Mouse (Mus musculus): Measurements from ENCODE around the gene Vmn2r113. TPM values are rescaled to one million over a fixed set of nuclear protein-coding genes. Genes with fewer than 3 reads are reported as not detected.
"Not testable (repeated sequence)": the region's sequence is repeated elsewhere in the genome, so short reads cannot be mapped to it uniquely, and the experiment has no call there.

Gene Vmn2r113
- not detected in 2 replicates for polyA plus RNA-seq (2014; fragmentation: Nextera tagmentation; extraction: Ambion mirVana)

GRCm38 (mm10) chr17:22942684-22943083 is at the start of gene Vmn2r113:
Gene Vmn2r113, plus strand, starts transcription at chr17:22942984.
- H3K4me2 ChIP-seq (ENCODE audit: low read depth, severe bottlenecking); DNase-seq (ENCODE audit: low spot score); H3K9ac ChIP-seq (ENCODE audit: low read length); H3K27me3 ChIP-seq (ENCODE audit: control insufficient read depth, insufficient read depth, low read length); H3K4me1 ChIP-seq (ENCODE audit: control insufficient read depth, insufficient read depth, low read length); ATAC-seq (ENCODE audit: insufficient number of reproducible peaks, low FRiP score, low TSS enrichment, low read depth); H3K36me3 ChIP-seq (ENCODE audit: control insufficient read depth, insufficient read depth, low read length); H3K4me3 ChIP-seq (ENCODE audit: low read depth, low read length); H3K27ac ChIP-seq (replicated peaks; ENCODE audit: low read depth, low read length); H3K9me3 ChIP-seq (ENCODE audit: control insufficient read depth, low read length): not testable (repeated sequence)
- no CpG with 5 or more reads among the region's 4 CpGs for WGBS

Other genes with a start within 250 kb of the Vmn2r113 start
- gene Zfp945, start 75.8 kb upstream of the Vmn2r113 start, polyA plus RNA-seq (2014; fragmentation: Nextera tagmentation; extraction: Ambion mirVana), result 22.1 and 23.6 TPM in 2 replicates
- gene Vmn2r-ps130, start 118.2 kb downstream of the Vmn2r113 start, polyA plus RNA-seq (2014; fragmentation: Nextera tagmentation; extraction: Ambion mirVana), result not detected in 2 replicates